Mouse (Mus musculus) stomach, embryonic 14.5 days (tissue): ENCODE data around the gene Capn6. TPM values are rescaled to one million over a fixed set of nuclear protein-coding genes. Genes with fewer than 3 reads are reported as not detected.

Experiments used
- microRNA-seq: library from miRNA; unstranded; fragments of <30 nt; microRNA quantifications from one replicate; pipeline ENCODE4, GENCODE M21; 2016
- polyA plus RNA-seq: library from polyadenylated mRNA; unstranded; fragments of >200 nt; fragmentation: Nextera tagmentation; extraction: Ambion mirVana; gene quantifications from 2 replicates; pipeline ENCODE4 v1.2.1, GENCODE M21; 2014

Capn6 gene
- polyA plus RNA-seq, 1 experiment from 2014 or later = 117 TPM

Small RNAs within 50 kb of the gene (microRNA-seq; reads per million reads assigned to microRNA genes)
- gene Gm47298 = not detected

Other genes starting within 250 kb of the Capn6 start
- 9.8 and 10.7 TPM in 2 replicates for gene Dcx, start 105.9 kb upstream of the Capn6 start, polyA plus RNA-seq